Mouse (Mus musculus) CH12.LX (cell line): ENCODE results near the gene Hira. TPM values are rescaled to one million over a fixed set of nuclear protein-coding genes. Genes with fewer than 3 reads are reported as not detected.

Experiments
- DNase-seq: peaks from one replicate; pipeline ENCODE4 v3.0.0-alpha.2; 2013; ENCODE audit errors: extremely low read depth
- H3K27ac ChIP-seq: 2 replicates; pipeline ENCODE4 v1.5.1; 2012; ENCODE audit warnings: low read depth, mild to moderate bottlenecking, control low read depth, moderate library complexity; ENCODE audit not compliant: insufficient read depth
- H3K27me3 ChIP-seq: replicated peaks from 2 replicates; pipeline ENCODE3; 2012; ENCODE audit warnings: inconsistent platforms
- H3K36me3 ChIP-seq, 2 experiments: replicated peaks in 1 of 2; 2 replicates each; pipeline versions ENCODE3 to v1.6.1; 2012; ENCODE audit warnings: inconsistent platforms in 1 of 2, low read length in 1 of 2, mild to moderate bottlenecking in 1 of 2, mixed read lengths in 1 of 2, moderate library complexity in 1 of 2; ENCODE audit not compliant: control insufficient read depth in 1 of 2, insufficient read depth in 1 of 2
- H3K4me1 ChIP-seq, 2 experiments: 2 replicates each; pipeline ENCODE4 v1.6.1; 2012; ENCODE audit warnings: inconsistent platforms in 1 of 2, moderate library complexity in 1 of 2; ENCODE audit not compliant: insufficient read depth in 2 of 2, control insufficient read depth in 1 of 2
- H3K4me2 ChIP-seq: 2 replicates; pipeline ENCODE4 v1.6.1; 2012; ENCODE audit warnings: low read depth, mild to moderate bottlenecking, control low read depth; ENCODE audit not compliant: poor library complexity, insufficient read depth, severe bottlenecking
- H3K4me3 ChIP-seq, 3 experiments: fragments of 150-350 bp in 1 of 3; sonication (generic) in 1 of 3; replicated peaks in 1 of 3; 2 replicates each; pipeline versions ENCODE3 to v1.5.1; 2011 to 2012; ENCODE audit warnings: low read depth in 2 of 3, low read length in 2 of 3, mild to moderate bottlenecking in 2 of 3, moderate library complexity in 2 of 3, control low read depth in 1 of 3, improper control_type of control experiment in 1 of 3, inconsistent platforms in 1 of 3, mixed read lengths in 1 of 3; ENCODE audit not compliant: poor library complexity in 1 of 3
- H3K79me2 ChIP-seq: replicated peaks from 2 replicates; pipeline ENCODE4 v1.6.1; 2012; ENCODE audit warnings: mild to moderate bottlenecking, moderate library complexity; ENCODE audit not compliant: control insufficient read depth, poor library complexity, insufficient read depth, severe bottlenecking; ENCODE audit errors: extremely low read depth
- H3K9ac ChIP-seq: 2 replicates; pipeline ENCODE4 v1.6.1; 2012; ENCODE audit warnings: low read depth, mild to moderate bottlenecking, control low read depth, moderate library complexity; ENCODE audit not compliant: insufficient read depth
- H3K9me3 ChIP-seq: replicated peaks from 2 replicates; pipeline ENCODE3; 2012; ENCODE audit warnings: low read length, inconsistent platforms, mixed read lengths
- BHLHE40 ChIP-seq: IDR thresholded peaks from 2 replicates; pipeline ENCODE4 v1.6.1; 2011; ENCODE audit warnings: mild to moderate bottlenecking, low read depth, low read length, improper control_type of control experiment
- E2F4 ChIP-seq: IDR thresholded peaks from 2 replicates; pipeline ENCODE4 v1.6.1; 2011; ENCODE audit warnings: low read depth, low read length, improper control_type of control experiment; ENCODE audit not compliant: insufficient replicate concordance
- KAT2A ChIP-seq: IDR thresholded peaks from 2 replicates; pipeline ENCODE4 v1.6.1; 2012; ENCODE audit warnings: low read length, improper control_type of control experiment, inconsistent platforms; ENCODE audit not compliant: insufficient replicate concordance
- MAFK ChIP-seq: IDR thresholded peaks from 2 replicates; pipeline ENCODE4 v1.6.1; 2011; ENCODE audit warnings: low read length, improper control_type of control experiment; ENCODE audit not compliant: insufficient replicate concordance
- MAZ ChIP-seq: IDR thresholded peaks from 2 replicates; pipeline ENCODE4 v1.6.1; 2012; ENCODE audit warnings: low read depth, mild to moderate bottlenecking, inconsistent platforms, low read length, improper control_type of control experiment, moderate library complexity
- MEF2A ChIP-seq: IDR thresholded peaks from 2 replicates; pipeline ENCODE4 v1.6.1; 2014; ENCODE audit warnings: low read depth, mild to moderate bottlenecking, inconsistent platforms, low read length, improper control_type of control experiment, borderline replicate concordance
- MXI1 ChIP-seq: IDR thresholded peaks from 2 replicates; pipeline ENCODE4 v1.6.1; 2011; ENCODE audit warnings: mild to moderate bottlenecking, low read depth, low read length, improper control_type of control experiment
- NELFE ChIP-seq: IDR thresholded peaks from 2 replicates; pipeline ENCODE4 v1.6.1; 2011; ENCODE audit warnings: low read depth, low read length, improper control_type of control experiment
- POLR2A ChIP-seq: IDR thresholded peaks from 2 replicates; pipeline ENCODE4 v1.6.1; 2011; ENCODE audit warnings: low read depth, mild to moderate bottlenecking, improper control_type of control experiment, low read length
- POLR2AphosphoS2 ChIP-seq: IDR thresholded peaks from 2 replicates; pipeline ENCODE4 v1.6.1; 2011; ENCODE audit warnings: low read depth, low read length, improper control_type of control experiment
- RAD21 ChIP-seq: IDR thresholded peaks from 2 replicates; pipeline ENCODE4 v1.6.1; 2011; ENCODE audit warnings: low read depth, mild to moderate bottlenecking, low read length, improper control_type of control experiment, moderate library complexity
- SMC3 ChIP-seq: IDR thresholded peaks from 2 replicates; pipeline ENCODE4 v1.6.1; 2011; ENCODE audit warnings: low read depth, low read length, improper control_type of control experiment
- TBP ChIP-seq: conservative IDR thresholded peaks from 2 replicates; pipeline ENCODE4 v1.6.1; 2011; ENCODE audit warnings: low read depth, low read length, improper control_type of control experiment
- TCF12 ChIP-seq: IDR thresholded peaks from 2 replicates; pipeline ENCODE4 v1.6.1; 2014; ENCODE audit warnings: low read depth, mild to moderate bottlenecking, inconsistent platforms, low read length, improper control_type of control experiment
- UBTF ChIP-seq: IDR thresholded peaks from 2 replicates; pipeline ENCODE4 v1.6.1; 2012; ENCODE audit warnings: low read depth, mild to moderate bottlenecking, inconsistent platforms, low read length, improper control_type of control experiment, moderate library complexity
- ZC3H11A ChIP-seq: IDR thresholded peaks from 2 replicates; pipeline ENCODE4 v1.6.1; 2012; ENCODE audit warnings: low read depth, mild to moderate bottlenecking, inconsistent platforms, low read length, improper control_type of control experiment
- ZMIZ1 ChIP-seq: IDR thresholded peaks from 2 replicates; pipeline ENCODE4 v1.6.1; 2012; ENCODE audit warnings: low read depth, mild to moderate bottlenecking, inconsistent platforms, low read length, improper control_type of control experiment
- ZNF384 ChIP-seq: IDR thresholded peaks from 2 replicates; pipeline ENCODE4 v1.6.1; 2012; ENCODE audit warnings: low read depth, low read length, improper control_type of control experiment, inconsistent platforms
- dilution Hi-C: fragments of 300-500 bp; cut with MboI; formaldehyde crosslinking; loops from 2 replicates; pipeline ENCODE4 v1.14.3; 2020; ENCODE audit warnings: low sequenced_read_pairs; ENCODE audit not compliant: extremely low pct_unique_long_range_greater_than_20kb, extremely low pct_ligation_motif_present
- in situ Hi-C: fragments of 300-500 bp; cut with MboI; formaldehyde crosslinking; loops from 3 replicates; pipeline ENCODE4 v1.14.3; 2019; ENCODE audit warnings: low sequenced_read_pairs, low pct_ligation_motif_present, low pct_unique_long_range_greater_than_20kb, mixed read lengths
- polyA plus RNA-seq: library from polyadenylated mRNA; unstranded; fragments of >175 nt; gene quantifications from 2 replicates; pipeline ENCODE4 v1.2.1, GENCODE M21; 2012; ENCODE audit warnings: low read depth; ENCODE audit not compliant: insufficient read length
- total RNA-seq, 2 experiments: library from RNA; depleted of rRNA; stranded (reverse); fragments of 300-350 nt in 1 of 2; fragments of >200 nt in 1 of 2; gene quantifications; 2 replicates each; pipeline ENCODE4 v1.2.3; 2012 to 2014

The Hira gene
- total and polyA plus RNA-seq, 3 experiments = 45.8 to 187 (median 125) TPM

GRCm38 (mm10) chr16:18976315-18976714, 99.5 kb downstream of the Hira start:
- dilution Hi-C loops = no loop called here
- H3K79me2 ChIP-seq = no peaks in the 10 kb centered on the region
- no peak overlapping the region for H3K4me3 ChIP-seq
- no peak for DNase-seq
- no peak overlapping the region for H3K9ac ChIP-seq
- peaks cover 12% of the 10 kb centered on the region for H3K9me3 ChIP-seq
- TF ChIP-seq TBP (no peak), SMC3 (no peak), MAZ (no peak), POLR2AphosphoS2 (no peak), ZNF384 (no peak), RAD21 (no peak), ZC3H11A (no peak), MEF2A (no peak), KAT2A (no peak), E2F4 (no peak), TCF12 (no peak), UBTF (no peak), POLR2A (no peak), BHLHE40 (no peak)
- no peaks in the 10 kb centered on the region for H3K27me3 ChIP-seq
- H3K36me3 ChIP-seq = peaks cover 20 to 46% of the 10 kb centered on the region in 2 experiments
- no peak overlapping the region for H3K27ac ChIP-seq
- no peak overlapping the region for H3K4me2 ChIP-seq
- in situ Hi-C loops = no loop called here
- peaks cover 0 to 11% of the 10 kb centered on the region in 2 experiments; a peak in 2 of 4 replicates for H3K4me1 ChIP-seq

GRCm38 (mm10) chr16:18986381-18986780, 109.5 kb downstream of the Hira start:
- H3K9ac ChIP-seq = no peak overlapping the region
- peak; percentile 84 for DNase-seq
- TF ChIP-seq ZMIZ1 (0 out of 2 replicates have a peak, but pooled peaks have one; percentile 51), NELFE (0 out of 2 replicates have a peak, but pooled peaks have one; percentile 16), MXI1 (no peak), POLR2A (peak; percentile 41; the same call in 1 of the 2 replicates), TCF12 (no peak), TBP (peak; percentile 78), MAFK (no peak), SMC3 (no peak)
- H3K4me3 ChIP-seq = peak overlapping the region in 2 of 3 experiments; percentile 68 to 69
- H3K4me2 ChIP-seq = no peak overlapping the region
- peaks cover 0 to 10% of the 10 kb centered on the region in 2 experiments; a peak in 1 of 4 replicates for H3K4me1 ChIP-seq
- no peak overlapping the region for H3K27ac ChIP-seq
- dilution Hi-C loops (no loop called here), in situ Hi-C loops (no loop called here)
- H3K79me2 ChIP-seq = no peaks in the 10 kb centered on the region
- H3K27me3 ChIP-seq = no peaks in the 10 kb centered on the region
- H3K9me3 ChIP-seq = no peaks in the 10 kb centered on the region
- no peaks in the 10 kb centered on the region for H3K36me3 ChIP-seq
